Mouse (Mus musculus) gonadal fat pad, adult 2 months (tissue): Measurements from ENCODE around the gene Emc6. TPM values are rescaled to one million over a fixed set of nuclear protein-coding genes. Genes with fewer than 3 reads are reported as not detected.

Experiments used
- DNase-seq: peaks from one replicate; pipeline ENCODE4 v3.0.0-alpha.2; 2012; ENCODE audit warnings: low read depth
- polyA plus RNA-seq: library from polyadenylated mRNA; depleted of rRNA; stranded (reverse); fragments of >200 nt; gene quantifications from 2 replicates; pipeline ENCODE4 v1.2.3, GENCODE M21; 2012

The Emc6 gene
- polyA plus RNA-seq, 1 experiment: 63.7 TPM

- no peak for DNase-seq
Measured at GRCm38 (mm10) chr11:73176186-73176585, 651 bp downstream of the Emc6 start.

- DNase-seq: no peak
Measured at GRCm38 (mm10) chr11:73175612-73176011, 1.2 kb downstream of the Emc6 start.

GRCm38 (mm10) chr11:73172186-73172585 is 4.7 kb downstream of the Emc6 start:
- no peak for DNase-seq

- DNase-seq: no peak
Measured at GRCm38 (mm10) chr11:73169231-73169630, 7.6 kb downstream of the Emc6 start.

GRCm38 (mm10) chr11:73168576-73168975 is 8.3 kb downstream of the Emc6 start:
- no peak for DNase-seq

- DNase-seq: no peak
Measured at GRCm38 (mm10) chr11:73168071-73168470, 8.8 kb downstream of the Emc6 start.

GRCm38 (mm10) chr11:73162284-73162683 is 14.6 kb downstream of the Emc6 start:
- no peak for DNase-seq

GRCm38 (mm10) chr11:73161616-73162015 is 15.2 kb downstream of the Emc6 start:
- no peak for DNase-seq

GRCm38 (mm10) chr11:73160811-73161200 is 16.0 kb downstream of the Emc6 start:
- DNase-seq: no peak

GRCm38 (mm10) chr11:73159957-73160810 is 16.7 kb downstream of the Emc6 start, which contains the start of gene P2rx5:
TSS of gene P2rx5 (plus strand) at chr11:73160421.
- DNase-seq: no peak

- DNase-seq: no peak
Measured at GRCm38 (mm10) chr11:73155071-73155470, 21.8 kb downstream of the Emc6 start.

GRCm38 (mm10) chr11:73148209-73148608 is 28.6 kb downstream of the Emc6 start:
- DNase-seq: no peak

- no peak for DNase-seq
Measured at GRCm38 (mm10) chr11:73146975-73147365, 29.9 kb downstream of the Emc6 start.

- no peak for DNase-seq
Measured at GRCm38 (mm10) chr11:73146026-73146974, 30.5 kb downstream of the Emc6 start.

GRCm38 (mm10) chr11:73144261-73144681 is 32.6 kb downstream of the Emc6 start:
- no peak for DNase-seq

- DNase-seq: no peak
Measured at GRCm38 (mm10) chr11:73137591-73138501, 39.0 kb downstream of the Emc6 start, which contains the start of gene Haspin. TSS of gene Haspin (minus strand) at chr11:73138294.

- DNase-seq: no peak
Measured at GRCm38 (mm10) chr11:73137116-73137515, 39.7 kb downstream of the Emc6 start.

GRCm38 (mm10) chr11:73136587-73136986 is 40.2 kb downstream of the Emc6 start:
- DNase-seq: no peak

GRCm38 (mm10) chr11:73134222-73134621 is 42.6 kb downstream of the Emc6 start:
- DNase-seq: no peak

- no peak for DNase-seq
Measured at GRCm38 (mm10) chr11:73132999-73133398, 43.8 kb downstream of the Emc6 start.

GRCm38 (mm10) chr11:73131020-73131419 is 45.8 kb downstream of the Emc6 start:
- no peak for DNase-seq
